Mouse (Mus musculus) regulatory T cell (primary cell): Measurements from ENCODE around the gene Fam50b.

ENCODE experiments used
- in situ Hi-C: fragments of 300-600 bp; cut with MboI, MseI; formaldehyde crosslinking; loops from one replicate; pipeline ENCODE4 v1.15.1; 2025; ENCODE audit warnings: high pct_unique_total_duplicates

Fam50b gene

GRCm38 (mm10) chr13:34789176-34789818 is 54.6 kb downstream of the Fam50b start:
- in situ Hi-C loops = no loop called here

- in situ Hi-C loops = no loop called here
These were observed 58.4 kb downstream of the Fam50b start for GRCm38 (mm10) chr13:34793066-34793465.

GRCm38 (mm10) chr13:34793816-34794215 is 59.2 kb downstream of the Fam50b start:
- in situ Hi-C loops = no loop called here

GRCm38 (mm10) chr13:34794426-34794825 is 59.8 kb downstream of the Fam50b start:
- in situ Hi-C loops = no loop called here
